Mouse (Mus musculus): Measurements from ENCODE around the gene Nip7. TPM values are rescaled to one million over a fixed set of nuclear protein-coding genes. Genes with fewer than 3 reads are reported as not detected.

Nip7 gene
- polyA plus RNA-seq, 1 experiment, result 32.1 TPM

- Histone ChIP-seq H3K4me1 (ENCODE audit: control insufficient read depth, insufficient read depth, low read length) (no peaks in the 10 kb centered on the region), H3K36me3 (ENCODE audit: control insufficient read depth, insufficient read depth, low read length) (peaks cover 4% of the 10 kb centered on the region), H3K27ac (ENCODE audit: control insufficient read depth, insufficient read depth, low read depth, low read length) (no peak overlapping the region), H3K27me3 (ENCODE audit: control insufficient read depth, insufficient read depth, low read length) (no peaks in the 10 kb centered on the region), H3K4me3 (ENCODE audit: control insufficient read depth, low read depth, low read length) (no peak overlapping the region)
- TF ChIP-seq CTCF (IDR thresholded peaks at IDR 0.05; ENCODE audit: control insufficient read depth, insufficient read depth, insufficient replicate concordance, low read depth, low read length) (no peak), POLR2A (IDR thresholded peaks at IDR 0.05; ENCODE audit: control insufficient read depth, low read depth, low read length) (no peak)
These were observed 17.0 kb downstream of the Nip7 start for GRCm38 (mm10) chr8:107073706-107074105.

DNA sequence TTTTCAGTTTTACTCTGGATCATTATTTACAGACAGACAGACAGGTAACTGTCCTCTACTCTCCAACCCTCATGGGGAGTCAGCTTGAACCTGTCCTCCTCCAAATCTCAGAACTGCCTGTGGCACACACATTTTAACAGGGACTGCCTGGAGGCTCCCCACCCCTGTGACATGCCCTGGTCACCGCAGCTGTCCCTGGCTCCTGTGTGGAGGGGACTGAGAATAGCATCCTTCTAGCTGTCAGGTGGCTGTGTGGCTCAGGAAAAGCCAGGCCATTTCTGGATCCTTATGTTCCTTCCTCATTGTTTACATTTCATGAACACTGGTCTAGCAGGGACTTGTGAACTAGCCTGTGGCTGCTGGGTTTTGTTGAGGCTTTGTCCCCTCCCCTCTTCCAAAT lies 17.5 kb downstream of the Nip7 start:
- peaks cover 4% of the 10 kb centered on the region for H3K36me3 ChIP-seq (ENCODE audit: control insufficient read depth, insufficient read depth, low read length)

DNA sequence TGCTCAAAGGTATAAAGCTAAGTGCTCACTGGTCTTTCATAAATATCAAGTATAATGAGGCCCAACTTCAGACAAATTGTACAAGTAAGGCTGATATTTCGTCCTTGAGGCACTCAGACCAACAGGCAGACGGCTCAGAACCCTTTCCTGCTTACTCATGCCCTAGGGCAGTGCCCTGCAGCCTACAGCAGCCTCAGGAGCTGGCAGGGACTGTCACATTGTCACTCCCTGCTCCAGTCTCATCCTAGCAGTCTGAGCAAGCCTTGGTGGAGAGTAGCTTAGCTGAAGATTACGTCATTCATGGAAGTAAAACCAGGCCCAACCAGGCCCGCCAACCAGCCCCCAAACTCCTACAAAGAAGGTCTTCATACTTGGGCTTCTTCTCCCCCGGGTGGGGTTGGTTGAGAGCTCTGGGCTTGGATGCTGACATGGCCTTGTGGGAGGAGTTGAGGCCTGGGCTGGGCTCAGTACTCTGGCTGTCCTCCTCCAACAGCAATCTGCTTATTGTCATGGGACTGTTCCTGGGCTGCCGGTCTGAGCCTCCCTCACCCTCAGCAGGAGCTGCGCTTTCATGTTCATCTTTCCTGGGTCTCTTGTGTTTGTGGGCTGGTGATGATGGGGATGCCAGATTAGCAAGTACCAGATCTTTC lies 19.7 kb downstream of the Nip7 start:
- H3K4me1 ChIP-seq (ENCODE audit: control insufficient read depth, insufficient read depth, low read length), result no peaks in the 10 kb centered on the region
- peaks cover 8% of the 10 kb centered on the region for H3K36me3 ChIP-seq (ENCODE audit: control insufficient read depth, insufficient read depth, low read length)
- no peak overlapping the region for H3K4me3 ChIP-seq (ENCODE audit: control insufficient read depth, low read depth, low read length)
- TF ChIP-seq CTCF (IDR thresholded peaks at IDR 0.05; ENCODE audit: control insufficient read depth, insufficient read depth, insufficient replicate concordance, low read depth, low read length), result no peak
- TF ChIP-seq POLR2A (IDR thresholded peaks at IDR 0.05; ENCODE audit: control insufficient read depth, low read depth, low read length), result no peak
- no peaks in the 10 kb centered on the region for H3K27me3 ChIP-seq (ENCODE audit: control insufficient read depth, insufficient read depth, low read length)
- no peak overlapping the region for H3K27ac ChIP-seq (ENCODE audit: control insufficient read depth, insufficient read depth, low read depth, low read length)

More for the DNA sequence above, 17.5 kb downstream of the Nip7 start:
- Histone ChIP-seq H3K27ac (ENCODE audit: control insufficient read depth, insufficient read depth, low read depth, low read length) (no peak overlapping the region), H3K27me3 (ENCODE audit: control insufficient read depth, insufficient read depth, low read length) (no peaks in the 10 kb centered on the region), H3K4me1 (ENCODE audit: control insufficient read depth, insufficient read depth, low read length) (no peaks in the 10 kb centered on the region), H3K4me3 (ENCODE audit: control insufficient read depth, low read depth, low read length) (no peak overlapping the region)
- TF ChIP-seq POLR2A (IDR thresholded peaks at IDR 0.05; ENCODE audit: control insufficient read depth, low read depth, low read length) (no peak), CTCF (IDR thresholded peaks at IDR 0.05; ENCODE audit: control insufficient read depth, insufficient read depth, insufficient replicate concordance, low read depth, low read length) (no peak)

DNA sequence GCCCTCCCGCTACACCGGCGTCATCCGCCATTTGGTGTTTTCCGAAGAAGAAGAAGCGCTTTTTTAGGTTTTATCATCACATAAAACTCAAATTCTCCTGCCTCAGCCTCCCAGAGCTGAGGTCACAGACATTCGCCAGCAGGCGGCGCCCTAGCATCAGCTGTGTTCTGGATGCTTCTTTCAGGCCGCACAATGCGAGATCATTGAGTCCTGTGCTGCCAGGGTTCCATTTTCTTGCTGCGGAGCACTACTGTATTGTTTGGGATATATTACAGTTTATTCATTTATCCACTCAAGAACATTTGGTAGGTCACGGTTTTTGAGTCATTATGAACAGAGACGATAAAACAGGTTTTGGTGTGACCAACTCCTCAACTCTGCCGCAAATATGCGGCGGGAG lies 28.7 kb downstream of the Nip7 start:
- H3K36me3 ChIP-seq (ENCODE audit: control insufficient read depth, insufficient read depth, low read length), result peaks cover 2% of the 10 kb centered on the region
- H3K27ac ChIP-seq (ENCODE audit: control insufficient read depth, insufficient read depth, low read depth, low read length), result no peak overlapping the region
- H3K4me3 ChIP-seq (ENCODE audit: control insufficient read depth, low read depth, low read length), result no peak overlapping the region
- no peaks in the 10 kb centered on the region for H3K4me1 ChIP-seq (ENCODE audit: control insufficient read depth, insufficient read depth, low read length)
- H3K27me3 ChIP-seq (ENCODE audit: control insufficient read depth, insufficient read depth, low read length), result no peaks in the 10 kb centered on the region
- peak; percentile 71 for TF ChIP-seq CTCF (IDR thresholded peaks at IDR 0.05; ENCODE audit: control insufficient read depth, insufficient read depth, insufficient replicate concordance, low read depth, low read length)
- no peak for TF ChIP-seq POLR2A (IDR thresholded peaks at IDR 0.05; ENCODE audit: control insufficient read depth, low read depth, low read length)

- Histone ChIP-seq H3K36me3 (ENCODE audit: control insufficient read depth, insufficient read depth, low read length) (peaks cover 1% of the 10 kb centered on the region), H3K27ac (ENCODE audit: control insufficient read depth, insufficient read depth, low read depth, low read length) (no peak overlapping the region), H3K4me3 (ENCODE audit: control insufficient read depth, low read depth, low read length) (no peak overlapping the region), H3K27me3 (ENCODE audit: control insufficient read depth, insufficient read depth, low read length) (no peaks in the 10 kb centered on the region), H3K4me1 (ENCODE audit: control insufficient read depth, insufficient read depth, low read length) (no peaks in the 10 kb centered on the region)
- TF ChIP-seq POLR2A (IDR thresholded peaks at IDR 0.05; ENCODE audit: control insufficient read depth, low read depth, low read length) (no peak), CTCF (IDR thresholded peaks at IDR 0.05; ENCODE audit: control insufficient read depth, insufficient read depth, insufficient replicate concordance, low read depth, low read length) (no peak)
These were observed 29.3 kb downstream of the Nip7 start for GRCm38 (mm10) chr8:107086018-107086417.

DNA sequence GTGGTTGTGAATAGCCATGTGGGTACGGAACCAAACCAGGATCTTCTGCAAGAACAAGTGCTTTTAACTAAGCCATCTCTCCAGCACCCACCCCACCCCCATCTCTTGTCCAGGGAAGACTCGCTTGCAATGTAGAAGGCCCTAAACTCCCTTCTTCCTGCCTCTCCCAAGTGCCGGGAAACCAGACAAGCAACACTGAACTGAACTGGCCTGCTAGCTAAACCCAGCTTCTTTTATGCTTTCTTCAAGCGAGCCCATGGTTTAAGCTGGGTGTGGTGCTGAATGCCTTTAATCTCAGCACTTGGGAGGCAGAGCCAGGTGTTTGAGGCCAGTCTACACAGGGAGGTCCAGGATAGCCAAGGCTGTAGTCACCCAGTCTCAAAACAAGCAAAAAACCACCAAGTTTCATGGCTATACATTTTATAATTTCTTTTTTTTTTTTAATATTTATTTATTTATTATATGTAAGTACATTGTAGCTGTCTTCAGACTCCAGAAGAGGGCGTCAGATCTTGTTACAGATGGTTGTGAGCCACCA lies 31.9 kb downstream of the Nip7 start:
- H3K4me1 ChIP-seq (ENCODE audit: control insufficient read depth, insufficient read depth, low read length), result no peaks in the 10 kb centered on the region
- no peak overlapping the region for H3K4me3 ChIP-seq (ENCODE audit: control insufficient read depth, low read depth, low read length)
- TF ChIP-seq CTCF (IDR thresholded peaks at IDR 0.05; ENCODE audit: control insufficient read depth, insufficient read depth, insufficient replicate concordance, low read depth, low read length) (no peak), POLR2A (IDR thresholded peaks at IDR 0.05; ENCODE audit: control insufficient read depth, low read depth, low read length) (no peak)
- H3K27ac ChIP-seq (ENCODE audit: control insufficient read depth, insufficient read depth, low read depth, low read length), result no peak overlapping the region
- no peaks in the 10 kb centered on the region for H3K27me3 ChIP-seq (ENCODE audit: control insufficient read depth, insufficient read depth, low read length)
- H3K36me3 ChIP-seq (ENCODE audit: control insufficient read depth, insufficient read depth, low read length), result no peaks in the 10 kb centered on the region; the same call in 1 of the 2 replicates

DNA sequence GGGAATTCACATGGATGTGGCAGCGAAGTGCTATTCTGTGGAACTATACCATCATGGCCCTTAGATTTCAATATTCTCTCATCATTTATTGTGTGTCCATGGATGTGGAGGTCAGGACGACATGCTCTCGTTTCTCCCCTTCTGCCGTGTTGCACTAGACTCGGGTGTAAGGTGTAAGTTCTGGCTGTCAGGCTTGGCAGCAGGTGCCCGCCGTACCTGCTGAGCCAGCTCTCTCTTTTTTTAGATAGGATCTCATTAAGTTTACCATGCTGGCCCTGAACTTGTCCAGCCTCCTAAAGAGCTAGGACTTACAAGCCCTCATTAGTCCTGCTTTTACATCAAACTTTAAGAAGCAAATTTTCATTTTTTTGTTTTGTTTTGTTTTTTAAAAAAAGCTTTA lies 33.9 kb downstream of the Nip7 start:
- no peaks in the 10 kb centered on the region; the same call in 1 of the 2 replicates for H3K36me3 ChIP-seq (ENCODE audit: control insufficient read depth, insufficient read depth, low read length)
- no peak overlapping the region for H3K27ac ChIP-seq (ENCODE audit: control insufficient read depth, insufficient read depth, low read depth, low read length)
- TF ChIP-seq POLR2A (IDR thresholded peaks at IDR 0.05; ENCODE audit: control insufficient read depth, low read depth, low read length), result no peak
- no peak for TF ChIP-seq CTCF (IDR thresholded peaks at IDR 0.05; ENCODE audit: control insufficient read depth, insufficient read depth, insufficient replicate concordance, low read depth, low read length)
- no peaks in the 10 kb centered on the region; the same call in 1 of the 2 replicates for H3K4me1 ChIP-seq (ENCODE audit: control insufficient read depth, insufficient read depth, low read length)
- no peaks in the 10 kb centered on the region for H3K27me3 ChIP-seq (ENCODE audit: control insufficient read depth, insufficient read depth, low read length)
- H3K4me3 ChIP-seq (ENCODE audit: control insufficient read depth, low read depth, low read length), result no peak overlapping the region
